Mouse (Mus musculus) ES-Bruce4 (cell line): ENCODE measurements around the gene Comt. TPM values are rescaled to one million over a fixed set of nuclear protein-coding genes. Genes with fewer than 3 reads are reported as not detected.
A peak's percentile ranks its signal among the peaks of the same experiment; 100 is the strongest.

Experiments
- H3K27ac ChIP-seq: 2 replicates; pipeline ENCODE4 v1.5.1; 2012; ENCODE audit warnings: low read length, inconsistent platforms; ENCODE audit not compliant: insufficient read depth
- H3K27me3 ChIP-seq: 2 replicates; pipeline ENCODE4 v1.6.1; 2012; ENCODE audit warnings: mild to moderate bottlenecking, low read length, inconsistent platforms; ENCODE audit not compliant: control insufficient read depth, poor library complexity, insufficient read depth, severe bottlenecking
- H3K36me3 ChIP-seq: 2 replicates; pipeline ENCODE4 v1.6.1; 2012; ENCODE audit warnings: inconsistent platforms, mild to moderate bottlenecking, low read length, moderate library complexity; ENCODE audit not compliant: control insufficient read depth, poor library complexity, insufficient read depth, severe bottlenecking
- H3K4me1 ChIP-seq: one replicate; pipeline ENCODE4 v1.8.1; 2011; ENCODE audit warnings: low read length; ENCODE audit not compliant: control insufficient read depth, insufficient read depth
- H3K4me3 ChIP-seq: 2 replicates; pipeline ENCODE4 v1.5.1; 2011; ENCODE audit warnings: low read depth, mild to moderate bottlenecking, low read length
- H3K9ac ChIP-seq: 2 replicates; pipeline ENCODE4 v1.6.1; 2012; ENCODE audit warnings: low read depth, mild to moderate bottlenecking, inconsistent platforms; ENCODE audit not compliant: poor library complexity, severe bottlenecking
- H3K9me3 ChIP-seq: replicated peaks from 2 replicates; pipeline ENCODE4 v1.6.1; 2012; ENCODE audit warnings: mild to moderate bottlenecking, low read length, inconsistent platforms; ENCODE audit not compliant: control insufficient read depth, poor library complexity, insufficient read depth, severe bottlenecking
- CTCF ChIP-seq: IDR thresholded peaks from one replicate; pipeline ENCODE4 v1.8.1; 2011; ENCODE audit warnings: low read depth, low read length
- EP300 ChIP-seq: IDR thresholded peaks from 2 replicates; pipeline ENCODE4 v1.6.1; 2011; ENCODE audit warnings: low read depth, low read length; ENCODE audit not compliant: insufficient read depth
- POLR2A ChIP-seq: IDR thresholded peaks from one replicate; pipeline ENCODE4 v1.8.1; 2011; ENCODE audit warnings: low read length; ENCODE audit not compliant: insufficient read depth
- polyA plus RNA-seq: library from polyadenylated mRNA; stranded (reverse); fragments of >200 nt; gene quantifications from 2 replicates; pipeline ENCODE4 v1.2.4, GENCODE M21; 2011; ENCODE audit warnings: low read depth; ENCODE audit not compliant: missing spikeins, insufficient read depth, insufficient read length

Comt gene
- polyA plus RNA-seq, 1 experiment: 13.6 TPM

DNA sequence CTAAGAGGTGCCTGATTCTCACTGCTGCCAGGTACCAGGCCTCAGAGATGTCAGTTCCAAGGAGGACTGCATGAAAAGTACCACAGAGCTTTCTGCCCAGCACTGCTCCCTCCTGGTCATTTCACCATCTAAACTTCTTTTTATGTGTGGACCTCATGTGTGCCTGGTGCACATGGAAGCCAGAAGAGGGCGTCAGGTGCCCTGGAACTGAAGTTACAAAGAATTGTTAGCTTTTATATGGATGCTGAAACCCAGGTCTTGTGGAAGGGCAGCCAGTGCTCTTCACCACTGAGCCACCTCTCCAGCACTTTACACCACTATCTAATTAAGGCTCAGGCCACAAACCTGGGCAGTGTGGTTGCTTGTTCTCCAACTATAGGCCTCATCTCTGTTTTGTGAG, 44.2 kb upstream of the Comt start:
- Histone ChIP-seq H3K9me3 (no peaks in the 10 kb centered on the region), H3K27ac (no peak overlapping the region), H3K9ac (no peak overlapping the region), H3K4me1 (peaks cover 2% of the 10 kb centered on the region), H3K4me3 (no peak overlapping the region), H3K27me3 (no peaks in the 10 kb centered on the region), H3K36me3 (no peaks in the 10 kb centered on the region)
- TF ChIP-seq POLR2A: no peak
- no peak for TF ChIP-seq EP300
- peak; percentile 64 for TF ChIP-seq CTCF

GRCm38 (mm10) chr16:18464271-18464670, 37.6 kb upstream of the Comt start:
- Histone ChIP-seq H3K27ac (no peak overlapping the region), H3K27me3 (no peaks in the 10 kb centered on the region), H3K4me1 (peaks cover 11% of the 10 kb centered on the region), H3K36me3 (no peaks in the 10 kb centered on the region), H3K4me3 (no peak overlapping the region), H3K9me3 (no peaks in the 10 kb centered on the region), H3K9ac (no peak overlapping the region)
- TF ChIP-seq CTCF (no peak), EP300 (no peak), POLR2A (no peak)

DNA sequence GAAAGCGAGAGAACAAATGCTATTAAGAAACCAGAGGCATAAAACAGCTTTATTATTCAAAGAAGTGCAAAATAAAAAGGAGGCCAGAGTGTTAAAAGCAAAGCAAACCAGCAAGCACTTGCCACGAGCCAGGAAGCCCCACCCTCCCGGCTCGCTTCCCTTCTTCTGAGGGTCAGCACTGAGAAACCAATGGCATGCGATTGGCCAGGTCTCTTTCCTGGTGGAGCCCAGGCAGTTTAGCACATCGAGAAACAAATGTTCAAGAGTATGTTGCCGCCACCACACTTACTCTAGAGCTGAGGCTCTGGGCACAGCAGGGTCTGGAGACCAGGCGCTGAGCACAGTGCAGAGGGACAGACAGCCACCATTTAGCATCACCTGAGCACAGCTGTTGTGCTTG, 35.9 kb upstream of the Comt start:
- Histone ChIP-seq H3K9me3 (no peaks in the 10 kb centered on the region), H3K9ac (no peak overlapping the region), H3K36me3 (no peaks in the 10 kb centered on the region), H3K27ac (no peak overlapping the region), H3K27me3 (no peaks in the 10 kb centered on the region), H3K4me3 (no peak overlapping the region), H3K4me1 (peaks cover 13% of the 10 kb centered on the region)
- TF ChIP-seq EP300: no peak
- TF ChIP-seq CTCF: no peak
- no peak for TF ChIP-seq POLR2A

DNA sequence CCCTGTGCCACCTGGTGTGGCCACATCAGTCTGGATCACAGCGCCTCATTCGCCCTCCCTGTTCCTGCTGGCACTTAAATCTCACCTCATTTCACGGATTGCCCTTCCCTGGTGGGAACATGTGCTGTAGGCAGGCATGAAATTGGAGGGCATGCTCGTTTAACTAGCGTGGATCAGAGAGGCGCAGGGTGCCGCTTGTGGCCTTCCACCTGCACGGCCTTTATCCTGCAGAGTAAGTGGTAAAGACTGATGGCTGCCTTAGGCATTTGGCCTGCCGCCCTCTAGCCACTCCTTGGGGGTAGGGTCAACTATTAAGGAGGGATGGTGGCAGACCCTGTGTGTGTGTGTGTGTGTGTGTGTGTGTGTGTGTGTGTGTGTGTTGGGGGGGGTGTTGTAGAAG, 35.4 kb upstream of the Comt start:
- H3K36me3 ChIP-seq: no peaks in the 10 kb centered on the region
- H3K27ac ChIP-seq: no peak overlapping the region
- no peak overlapping the region for H3K9ac ChIP-seq
- H3K4me3 ChIP-seq: no peak overlapping the region
- H3K27me3 ChIP-seq: no peaks in the 10 kb centered on the region
- no peaks in the 10 kb centered on the region for H3K9me3 ChIP-seq
- TF ChIP-seq EP300: 0 out of 2 replicates have a peak, but pooled peaks have one; percentile 9
- TF ChIP-seq POLR2A: no peak
- peaks cover 13% of the 10 kb centered on the region for H3K4me1 ChIP-seq

DNA sequence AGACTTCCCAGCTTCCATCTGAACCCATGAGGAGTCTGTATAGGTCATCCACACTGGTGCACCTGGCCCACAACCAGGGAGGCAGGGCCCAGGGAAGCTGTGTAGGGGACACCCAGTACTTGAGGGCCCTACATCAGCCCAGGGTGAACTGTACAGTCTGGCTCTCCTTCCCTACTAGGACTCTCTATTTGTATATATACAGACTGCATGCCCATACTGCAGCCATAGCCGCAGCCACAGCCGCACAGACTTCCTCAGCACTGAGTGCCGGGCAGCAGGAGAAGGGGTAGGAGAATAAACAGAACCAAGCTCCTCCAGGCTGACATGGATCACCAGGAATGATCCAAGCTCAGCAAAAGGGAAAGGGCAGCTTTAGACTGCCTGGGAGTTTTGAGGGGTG, 34.2 kb upstream of the Comt start:
- no peak for TF ChIP-seq POLR2A
- TF ChIP-seq EP300: no peak
- no peak for TF ChIP-seq CTCF
- peaks cover 13% of the 10 kb centered on the region for H3K4me1 ChIP-seq
- H3K36me3 ChIP-seq: no peaks in the 10 kb centered on the region
- H3K9me3 ChIP-seq: no peaks in the 10 kb centered on the region
- H3K27ac ChIP-seq: no peak overlapping the region
- H3K4me3 ChIP-seq: no peak overlapping the region
- H3K9ac ChIP-seq: no peak overlapping the region
- no peaks in the 10 kb centered on the region for H3K27me3 ChIP-seq

DNA sequence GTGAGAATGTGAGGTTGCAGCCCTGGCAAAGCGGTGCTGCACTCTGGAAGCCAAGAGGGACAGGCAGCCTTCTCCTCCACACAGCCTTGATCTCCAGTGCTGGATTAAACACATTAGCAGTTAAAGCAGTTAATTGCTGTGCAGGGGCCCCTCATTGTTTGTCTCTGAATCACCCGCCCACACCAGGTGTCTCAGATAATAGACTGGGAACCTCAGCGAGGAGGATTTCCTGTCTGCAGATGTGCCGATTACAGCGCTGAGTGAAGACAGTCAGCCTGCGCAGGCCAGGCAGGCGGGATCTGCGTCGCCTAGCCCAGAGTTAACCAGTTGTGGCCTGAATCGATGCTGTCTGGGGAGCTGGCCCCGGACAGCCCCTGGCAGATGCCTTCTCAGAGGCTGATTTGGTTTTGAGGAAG, 33.3 kb upstream of the Comt start:
- H3K4me3 ChIP-seq: peak overlapping the region; percentile 24
- H3K27me3 ChIP-seq: no peaks in the 10 kb centered on the region
- H3K36me3 ChIP-seq: no peaks in the 10 kb centered on the region
- peaks cover 13% of the 10 kb centered on the region for H3K4me1 ChIP-seq
- H3K27ac ChIP-seq: peak overlapping the region; percentile 42; the same call in 1 of the 2 replicates
- no peak overlapping the region for H3K9ac ChIP-seq
- H3K9me3 ChIP-seq: no peaks in the 10 kb centered on the region
- TF ChIP-seq EP300 (peak; percentile 85), CTCF (no peak)
